Mouse (Mus musculus) CH12.LX (cell line): ENCODE measurements at regions not wholly inside any gene's neighbourhood (a gene's known extent, or its start where the extent isn't known, plus 50 kb on each side); places are given as distances from the start of the nearest gene placed in this dataset.

Experiments used
- DNase-seq: peaks from one replicate; pipeline ENCODE4 v3.0.0-alpha.2; 2013; ENCODE audit errors: extremely low read depth
- H3K27ac ChIP-seq: 2 replicates; pipeline ENCODE4 v1.5.1; 2012; ENCODE audit warnings: low read depth, mild to moderate bottlenecking, control low read depth, moderate library complexity; ENCODE audit not compliant: insufficient read depth
- H3K27me3 ChIP-seq: replicated peaks from 2 replicates; pipeline ENCODE3; 2012; ENCODE audit warnings: inconsistent platforms
- H3K36me3 ChIP-seq, 2 experiments: replicated peaks in 1 of 2; 2 replicates each; pipeline versions ENCODE3 to v1.6.1; 2012; ENCODE audit warnings: inconsistent platforms in 1 of 2, low read length in 1 of 2, mild to moderate bottlenecking in 1 of 2, mixed read lengths in 1 of 2, moderate library complexity in 1 of 2; ENCODE audit not compliant: control insufficient read depth in 1 of 2, insufficient read depth in 1 of 2
- H3K4me1 ChIP-seq, 2 experiments: 2 replicates each; pipeline ENCODE4 v1.6.1; 2012; ENCODE audit warnings: inconsistent platforms in 1 of 2, moderate library complexity in 1 of 2; ENCODE audit not compliant: insufficient read depth in 2 of 2, control insufficient read depth in 1 of 2
- H3K4me2 ChIP-seq: 2 replicates; pipeline ENCODE4 v1.6.1; 2012; ENCODE audit warnings: low read depth, mild to moderate bottlenecking, control low read depth; ENCODE audit not compliant: poor library complexity, insufficient read depth, severe bottlenecking
- H3K4me3 ChIP-seq, 3 experiments: fragments of 150-350 bp in 1 of 3; sonication (generic) in 1 of 3; replicated peaks in 1 of 3; 2 replicates each; pipeline versions ENCODE3 to v1.5.1; 2011 to 2012; ENCODE audit warnings: low read depth in 2 of 3, low read length in 2 of 3, mild to moderate bottlenecking in 2 of 3, moderate library complexity in 2 of 3, control low read depth in 1 of 3, improper control_type of control experiment in 1 of 3, inconsistent platforms in 1 of 3, mixed read lengths in 1 of 3; ENCODE audit not compliant: poor library complexity in 1 of 3
- H3K79me2 ChIP-seq: replicated peaks from 2 replicates; pipeline ENCODE4 v1.6.1; 2012; ENCODE audit warnings: mild to moderate bottlenecking, moderate library complexity; ENCODE audit not compliant: control insufficient read depth, poor library complexity, insufficient read depth, severe bottlenecking; ENCODE audit errors: extremely low read depth
- H3K9ac ChIP-seq: 2 replicates; pipeline ENCODE4 v1.6.1; 2012; ENCODE audit warnings: low read depth, mild to moderate bottlenecking, control low read depth, moderate library complexity; ENCODE audit not compliant: insufficient read depth
- H3K9me3 ChIP-seq: replicated peaks from 2 replicates; pipeline ENCODE3; 2012; ENCODE audit warnings: low read length, inconsistent platforms, mixed read lengths
- BHLHE40 ChIP-seq: IDR thresholded peaks from 2 replicates; pipeline ENCODE4 v1.6.1; 2011; ENCODE audit warnings: mild to moderate bottlenecking, low read depth, low read length, improper control_type of control experiment
- CHD2 ChIP-seq: IDR thresholded peaks from 2 replicates; pipeline ENCODE4 v1.6.1; 2011; ENCODE audit warnings: low read length, improper control_type of control experiment
- E2F4 ChIP-seq: IDR thresholded peaks from 2 replicates; pipeline ENCODE4 v1.6.1; 2011; ENCODE audit warnings: low read depth, low read length, improper control_type of control experiment; ENCODE audit not compliant: insufficient replicate concordance
- ELF1 ChIP-seq: IDR thresholded peaks from 2 replicates; pipeline ENCODE4 v1.6.1; 2014; ENCODE audit warnings: low read depth, mild to moderate bottlenecking, inconsistent platforms, low read length, improper control_type of control experiment
- EP300 ChIP-seq: IDR thresholded peaks from 2 replicates; pipeline ENCODE4 v1.6.1; 2011; ENCODE audit warnings: low read length, improper control_type of control experiment
- HCFC1 ChIP-seq: IDR thresholded peaks from 2 replicates; pipeline ENCODE4 v1.6.1; 2012; ENCODE audit warnings: low read depth, mild to moderate bottlenecking, inconsistent platforms, low read length, improper control_type of control experiment
- IRF4 ChIP-seq: IDR thresholded peaks from 2 replicates; pipeline ENCODE4 v1.6.1; 2014; ENCODE audit warnings: low read depth, mild to moderate bottlenecking, inconsistent platforms, low read length, improper control_type of control experiment
- JUN ChIP-seq: IDR thresholded peaks from 2 replicates; pipeline ENCODE4 v1.6.1; 2011; ENCODE audit warnings: low read depth, mild to moderate bottlenecking, low read length, improper control_type of control experiment, moderate library complexity; ENCODE audit not compliant: insufficient read depth
- KAT2A ChIP-seq: IDR thresholded peaks from 2 replicates; pipeline ENCODE4 v1.6.1; 2012; ENCODE audit warnings: low read length, improper control_type of control experiment, inconsistent platforms; ENCODE audit not compliant: insufficient replicate concordance
- MEF2A ChIP-seq: IDR thresholded peaks from 2 replicates; pipeline ENCODE4 v1.6.1; 2014; ENCODE audit warnings: low read depth, mild to moderate bottlenecking, inconsistent platforms, low read length, improper control_type of control experiment, borderline replicate concordance
- MXI1 ChIP-seq: IDR thresholded peaks from 2 replicates; pipeline ENCODE4 v1.6.1; 2011; ENCODE audit warnings: mild to moderate bottlenecking, low read depth, low read length, improper control_type of control experiment
- MYC ChIP-seq: IDR thresholded peaks from 2 replicates; pipeline ENCODE4 v1.6.1; 2011; ENCODE audit warnings: low read depth, mild to moderate bottlenecking, improper control_type of control experiment, low read length
- NELFE ChIP-seq: IDR thresholded peaks from 2 replicates; pipeline ENCODE4 v1.6.1; 2011; ENCODE audit warnings: low read depth, low read length, improper control_type of control experiment
- NRF1 ChIP-seq: IDR thresholded peaks from 2 replicates; pipeline ENCODE4 v1.6.1; 2014; ENCODE audit warnings: low read depth, mild to moderate bottlenecking, inconsistent platforms, low read length, improper control_type of control experiment, moderate library complexity
- PAX5 ChIP-seq: IDR thresholded peaks from 2 replicates; pipeline ENCODE4 v1.6.1; 2012; ENCODE audit warnings: low read length, inconsistent platforms, mixed read lengths
- POLR2A ChIP-seq: IDR thresholded peaks from 2 replicates; pipeline ENCODE4 v1.6.1; 2011; ENCODE audit warnings: low read depth, mild to moderate bottlenecking, improper control_type of control experiment, low read length
- POLR2AphosphoS2 ChIP-seq: IDR thresholded peaks from 2 replicates; pipeline ENCODE4 v1.6.1; 2011; ENCODE audit warnings: low read depth, low read length, improper control_type of control experiment
- RAD21 ChIP-seq: IDR thresholded peaks from 2 replicates; pipeline ENCODE4 v1.6.1; 2011; ENCODE audit warnings: low read depth, mild to moderate bottlenecking, low read length, improper control_type of control experiment, moderate library complexity
- RCOR1 ChIP-seq: conservative IDR thresholded peaks from 2 replicates; pipeline ENCODE4 v1.6.1; 2012; ENCODE audit warnings: low read depth, mild to moderate bottlenecking, inconsistent platforms, low read length, improper control_type of control experiment
- TBP ChIP-seq: conservative IDR thresholded peaks from 2 replicates; pipeline ENCODE4 v1.6.1; 2011; ENCODE audit warnings: low read depth, low read length, improper control_type of control experiment
- USF2 ChIP-seq: conservative IDR thresholded peaks from 2 replicates; pipeline ENCODE4 v1.6.1; 2011; ENCODE audit warnings: low read depth, low read length, improper control_type of control experiment
- ZKSCAN1 ChIP-seq: IDR thresholded peaks from 2 replicates; pipeline ENCODE4 v1.6.1; 2012; ENCODE audit warnings: low read depth, inconsistent platforms, low read length, improper control_type of control experiment, borderline replicate concordance
- ZNF384 ChIP-seq: IDR thresholded peaks from 2 replicates; pipeline ENCODE4 v1.6.1; 2012; ENCODE audit warnings: low read depth, low read length, improper control_type of control experiment, inconsistent platforms
- dilution Hi-C: fragments of 300-500 bp; cut with MboI; formaldehyde crosslinking; loops from 2 replicates; pipeline ENCODE4 v1.14.3; 2020; ENCODE audit warnings: low sequenced_read_pairs; ENCODE audit not compliant: extremely low pct_unique_long_range_greater_than_20kb, extremely low pct_ligation_motif_present
- in situ Hi-C: fragments of 300-500 bp; cut with MboI; formaldehyde crosslinking; loops from 3 replicates; pipeline ENCODE4 v1.14.3; 2019; ENCODE audit warnings: low sequenced_read_pairs, low pct_ligation_motif_present, low pct_unique_long_range_greater_than_20kb, mixed read lengths

DNA sequence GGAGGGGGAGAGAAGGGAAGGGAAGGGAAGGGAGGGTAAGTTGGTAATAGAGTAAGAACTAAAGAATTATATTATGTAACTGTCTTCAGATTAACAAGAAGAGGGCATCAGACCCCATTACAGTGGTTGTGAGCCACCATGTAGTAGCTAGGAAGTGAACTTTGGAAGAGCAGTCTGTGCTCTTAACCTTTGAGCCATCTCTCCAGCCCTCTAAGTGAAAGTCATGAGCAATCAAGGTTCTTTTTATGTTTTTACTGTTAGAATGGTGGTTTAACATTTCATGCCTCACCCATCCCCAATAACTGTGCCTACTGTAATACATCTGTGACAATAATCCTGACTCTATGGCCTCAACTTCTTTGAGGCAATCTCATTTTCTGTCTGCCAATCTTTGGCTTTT lies 169.6 kb upstream of the Arhgap24 start:
- Histone ChIP-seq H3K9ac (no peak overlapping the region), H3K36me3 (no peaks in the 10 kb centered on the region), H3K27ac (no peak overlapping the region), H3K4me2 (no peak overlapping the region), H3K9me3 (no peaks in the 10 kb centered on the region), H3K27me3 (no peaks in the 10 kb centered on the region), H3K79me2 (no peaks in the 10 kb centered on the region), H3K4me1 (no peaks in the 10 kb centered on the region), H3K4me3 (no peak overlapping the region)
- no peak for DNase-seq
- in situ Hi-C loops, result no loop called here
- dilution Hi-C loops, result no loop called here
- TF ChIP-seq NRF1 (no peak), MXI1 (no peak)

DNA sequence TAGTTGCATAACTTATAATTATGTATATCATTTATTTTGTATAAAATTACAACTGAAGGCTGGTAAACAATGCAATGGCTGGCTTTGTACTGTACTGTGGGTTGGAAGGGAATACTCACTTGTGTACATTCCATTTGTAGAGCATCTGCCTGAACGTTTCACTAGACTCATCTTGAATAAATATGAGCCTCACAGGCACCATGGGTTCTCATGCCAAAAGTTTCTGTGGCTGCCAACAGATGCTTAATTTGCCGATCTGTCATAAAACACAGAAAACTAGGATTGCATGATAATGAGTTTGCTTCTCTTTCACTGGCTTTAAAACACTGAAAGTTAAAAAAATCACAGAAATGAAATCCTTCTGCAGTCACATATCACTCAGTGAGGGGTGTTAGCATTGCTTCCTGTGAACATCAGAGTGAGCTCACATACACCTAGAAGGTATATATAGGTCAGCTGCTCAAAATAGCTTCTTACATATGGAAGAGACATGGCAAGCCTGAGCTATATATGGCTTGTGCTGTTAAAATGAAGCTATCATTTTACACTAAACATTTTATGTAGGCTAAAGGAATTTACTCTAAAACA lies 152.9 kb upstream of the Arhgap24 start:
- no peak overlapping the region for H3K4me2 ChIP-seq
- in situ Hi-C loops, result no loop called here
- TF ChIP-seq BHLHE40 (no peak), NELFE (no peak), JUN (no peak), IRF4 (no peak), ELF1 (no peak), RAD21 (no peak), EP300 (no peak), CHD2 (no peak), ZNF384 (no peak)
- TF ChIP-seq, all 38 proteins: peak for 0
- Histone ChIP-seq H3K9me3 (no peaks in the 10 kb centered on the region), H3K9ac (no peak overlapping the region), H3K4me1 (no peaks in the 10 kb centered on the region), H3K79me2 (no peaks in the 10 kb centered on the region), H3K27ac (no peak overlapping the region), H3K36me3 (no peaks in the 10 kb centered on the region), H3K4me3 (no peak overlapping the region), H3K27me3 (no peaks in the 10 kb centered on the region)
- DNase-seq, result no peak
- dilution Hi-C loops, result no loop called here

DNA sequence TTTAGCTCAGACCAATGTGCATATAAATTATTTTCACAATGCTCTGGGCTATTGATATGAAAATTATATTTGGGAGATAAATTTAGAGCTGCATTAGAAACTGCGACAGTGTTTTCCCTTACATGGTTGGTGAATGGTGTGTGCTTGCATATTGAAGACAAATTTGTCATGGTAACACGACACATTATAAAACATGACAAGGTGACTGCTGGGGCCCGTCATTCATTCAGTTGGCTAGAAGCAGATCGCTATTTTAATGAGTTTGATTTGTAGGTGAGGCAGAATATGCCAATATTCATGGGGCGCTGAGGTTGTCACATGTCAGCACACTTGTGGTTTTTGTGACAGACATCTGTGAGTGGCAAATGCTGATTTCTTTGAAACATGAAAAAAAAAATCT lies 147.3 kb upstream of the Arhgap24 start:
- in situ Hi-C loops, result no loop called here

More for the DNA sequence above, 147.3 kb upstream of the Arhgap24 start:
- no peak for DNase-seq
- H3K4me2 ChIP-seq, result no peak overlapping the region
- no peak overlapping the region for H3K9ac ChIP-seq
- no peaks in the 10 kb centered on the region for H3K27me3 ChIP-seq
- H3K27ac ChIP-seq, result no peak overlapping the region
- H3K4me3 ChIP-seq, result no peak overlapping the region
- no peaks in the 10 kb centered on the region for H3K9me3 ChIP-seq
- H3K4me1 ChIP-seq, result no peaks in the 10 kb centered on the region
- H3K36me3 ChIP-seq, result no peaks in the 10 kb centered on the region
- no peaks in the 10 kb centered on the region for H3K79me2 ChIP-seq
- dilution Hi-C loops, result no loop called here
- no peak for TF ChIP-seq ZKSCAN1
- TF ChIP-seq MYC, result no peak
- TF ChIP-seq TBP, result no peak
- no peak for TF ChIP-seq POLR2A
- no peak for TF ChIP-seq EP300
- TF ChIP-seq RCOR1, result no peak
- no peak for TF ChIP-seq PAX5
- no peak for TF ChIP-seq MXI1
- TF ChIP-seq RAD21, result no peak
- TF ChIP-seq E2F4, result no peak
- no peak for TF ChIP-seq MEF2A
- TF ChIP-seq HCFC1, result no peak
- TF ChIP-seq KAT2A, result no peak
- no peak for TF ChIP-seq POLR2AphosphoS2
- no peak for TF ChIP-seq NRF1
- no peak for TF ChIP-seq USF2
- TF ChIP-seq JUN, result no peak
- TF ChIP-seq CHD2, result no peak
- TF ChIP-seq BHLHE40, result no peak
